ENCODE assay signal across 1 mouse cellular context in genomic region chr3:65960291-65960945, GRCm38 (mm10).
A peak's percentile ranks its signal among the peaks of the same experiment; 100 is the strongest.
TF ChIP-seq lines count a peak whose summit lies in the region.

No protein-coding gene starts in this region.

TF ChIP-seq in MEL, 35 proteins besides CTCF, POLR2A, EP300 and RAD21 (continued from another document):
- TF ChIP-seq MAFK (IDR thresholded peaks at IDR 0.05; ENCODE audit: borderline replicate concordance, low read depth, low read length) (no peak), TCF12 (IDR thresholded peaks at IDR 0.05; ENCODE audit: low read depth, low read length) (peak; percentile 93), TAL1 (IDR thresholded peaks at IDR 0.05; ENCODE audit: low read length) (peak; percentile 95), ELF1 (IDR thresholded peaks at IDR 0.05; ENCODE audit: low read depth, low read length) (no peak), MXI1 (IDR thresholded peaks at IDR 0.05; ENCODE audit: low read depth, low read length) (peak; percentile 46; the same call in 1 of the 2 replicates), MYC (IDR thresholded peaks at IDR 0.05; ENCODE audit: low read depth, low read length) (no peak), HCFC1 (IDR thresholded peaks at IDR 0.05; ENCODE audit: low read depth, low read length) (no peak), BHLHE40 (IDR thresholded peaks at IDR 0.05; ENCODE audit: borderline replicate concordance, low read depth, low read length) (no peak), USF1 (IDR thresholded peaks at IDR 0.05; ENCODE audit: low read depth, low read length) (no peak), MAX (IDR thresholded peaks at IDR 0.05; ENCODE audit: low read length) (no peak), ZC3H11A (IDR thresholded peaks at IDR 0.05; ENCODE audit: low read depth, low read length) (no peak), NRF1 (IDR thresholded peaks at IDR 0.05; ENCODE audit: insufficient read depth, low read depth, low read length, poor library complexity, severe bottlenecking) (no peak)
